Mouse (Mus musculus) stomach, embryonic 16.5 days (tissue): Measurements from ENCODE around the gene Got2. TPM values are rescaled to one million over a fixed set of nuclear protein-coding genes. Genes with fewer than 3 reads are reported as not detected.
A peak's percentile ranks its signal among the peaks of the same experiment; 100 is the strongest.

ENCODE experiments used
- ATAC-seq: fragments of 200-750 bp; cut with Nextera tagmentation; 2 replicates; pipeline ENCODE4 v1.8.0; 2017; ENCODE audit warnings: moderate number of reproducible peaks, moderate TSS enrichment; ENCODE audit not compliant: insufficient read depth, low FRiP score
- H3K27ac ChIP-seq: fragments of 300-500 bp; sonication (generic); 2 replicates; pipeline ENCODE4 v1.5.1; 2014; ENCODE audit warnings: low read length
- H3K27me3 ChIP-seq: fragments of 300-500 bp; sonication (generic); 2 replicates; pipeline ENCODE4 v1.6.1; 2014; ENCODE audit warnings: low read length, control low read depth, mixed read lengths; ENCODE audit not compliant: control insufficient read depth, insufficient read depth
- H3K36me3 ChIP-seq: fragments of 300-500 bp; sonication (generic); 2 replicates; pipeline ENCODE4 v1.6.1; 2014; ENCODE audit warnings: low read length; ENCODE audit not compliant: control insufficient read depth, insufficient read depth
- H3K4me1 ChIP-seq: fragments of 300-500 bp; sonication (generic); 2 replicates; pipeline ENCODE4 v1.6.1; 2014; ENCODE audit warnings: low read length, control low read depth, mixed read lengths; ENCODE audit not compliant: control insufficient read depth, insufficient read depth
- H3K4me2 ChIP-seq: fragments of 300-500 bp; sonication (generic); 2 replicates; pipeline ENCODE4 v1.6.1; 2014; ENCODE audit warnings: low read depth, low read length, mixed read lengths
- H3K4me3 ChIP-seq: fragments of 300-500 bp; sonication (generic); replicated peaks from 2 replicates; pipeline ENCODE4 v1.5.1; 2014; ENCODE audit warnings: mild to moderate bottlenecking, low read length
- H3K9ac ChIP-seq: fragments of 300-500 bp; sonication (generic); 2 replicates; pipeline ENCODE4 v1.6.1; 2014; ENCODE audit warnings: low read length
- H3K9me3 ChIP-seq: fragments of 300-500 bp; sonication (generic); replicated peaks from 2 replicates; pipeline ENCODE4 v1.6.1; 2016; ENCODE audit warnings: low read length, control low read depth; ENCODE audit not compliant: control insufficient read depth
- WGBS: fragments of 180-500 bp; shearing (Covaris S2); extraction: QIAGEN DNeasy Blood & Tissue Kit; methylation state at CpG from one replicate; pipeline ENCODE4 v1.1.7; 2014; 5-methylcytosine and 5-hydroxymethylcytosine counted together
- polyA plus RNA-seq: library from polyadenylated mRNA; unstranded; fragments of >200 nt; fragmentation: Nextera tagmentation; extraction: Ambion mirVana; gene quantifications from 2 replicates; pipeline ENCODE4 v1.2.1, GENCODE M21; 2015

Got2 gene
- polyA plus RNA-seq = 186 and 188 TPM in 2 replicates

DNA sequence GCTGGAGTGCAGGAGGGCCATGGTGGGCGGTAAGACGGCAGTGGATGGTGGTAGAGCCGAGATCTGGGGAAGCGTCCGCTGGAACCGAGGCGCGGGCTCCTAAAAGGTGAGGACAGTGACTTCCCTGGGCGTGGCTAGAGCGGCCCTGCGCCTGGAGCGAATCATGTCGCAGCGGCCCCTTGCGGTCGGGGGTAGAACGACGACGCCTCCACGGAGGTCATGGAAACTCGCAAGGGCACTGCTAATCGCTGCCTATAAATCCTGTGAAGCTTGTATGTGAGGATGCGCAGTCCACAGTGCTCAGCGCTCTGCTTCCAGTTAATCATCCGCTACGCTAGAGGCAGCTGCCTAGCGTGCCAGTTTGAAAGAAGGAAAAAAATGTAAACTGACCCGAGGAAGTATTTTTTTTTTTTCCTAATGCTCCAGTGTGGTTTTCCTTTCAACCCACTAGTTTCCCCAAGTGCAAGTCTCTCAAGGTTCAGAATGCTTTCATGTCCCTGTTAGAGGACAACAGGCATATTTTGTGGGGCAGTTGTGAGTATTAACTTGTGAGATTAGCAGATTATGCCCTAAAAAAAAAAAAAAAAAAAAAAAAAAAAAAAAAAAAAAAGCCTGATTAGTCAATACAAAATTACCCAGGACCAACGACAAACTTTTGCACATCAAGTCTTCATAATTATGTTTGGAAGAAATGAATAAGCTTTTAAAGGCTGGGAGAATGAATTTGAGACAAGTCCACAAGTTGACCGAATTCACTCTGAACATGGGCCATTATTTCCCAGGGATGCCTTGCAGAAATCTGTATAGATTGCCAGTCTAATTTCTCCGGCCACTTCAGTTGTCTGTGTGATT lies at the start of gene Got2:
Gene Got2, minus strand, starts transcription at position 263 of the 852 bp plus-strand sequence.
- peak within 1 kb of the TSS; percentile 66 for H3K4me2 ChIP-seq
- peak within 1 kb of the TSS; percentile 85 for H3K9ac ChIP-seq
- 8% methylated on average over 31 of the region's 31 CpGs for whole genome bisulfite sequencing
- H3K27ac ChIP-seq = peak within 1 kb of the TSS; percentile 76
- H3K9me3 ChIP-seq = no peaks in the 10 kb centered on the region
- ATAC-seq = peak; percentile 89
- H3K27me3 ChIP-seq = no peaks in the 10 kb centered on the region
- peak within 1 kb of the TSS; percentile 94 for H3K4me3 ChIP-seq
- H3K4me1 ChIP-seq = peaks cover 12% of the 10 kb centered on the region
- H3K36me3 ChIP-seq = no peaks in the 10 kb centered on the region

DNA sequence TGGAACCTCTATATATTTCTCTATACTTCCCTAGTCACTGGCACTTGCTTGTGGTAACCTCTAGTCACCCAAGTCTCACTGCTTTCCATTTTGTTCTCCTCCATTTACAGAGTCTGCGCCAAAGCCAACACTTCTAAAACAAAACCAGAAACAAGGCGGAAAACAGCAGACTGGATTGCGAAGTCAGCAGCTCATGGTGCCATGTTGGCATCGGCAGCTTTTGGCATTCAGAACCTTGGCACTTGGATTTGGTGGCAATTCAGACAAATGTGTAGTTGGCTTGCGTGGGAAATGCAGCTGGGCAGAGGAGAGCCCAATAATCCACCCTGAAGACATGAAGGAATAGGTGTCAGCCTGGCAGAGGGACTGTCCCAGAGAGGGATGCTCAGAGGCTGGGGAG lies 44.5 kb upstream of the Got2 start:
- WGBS = 90% methylated on average over 5 of the region's 5 CpGs

DNA sequence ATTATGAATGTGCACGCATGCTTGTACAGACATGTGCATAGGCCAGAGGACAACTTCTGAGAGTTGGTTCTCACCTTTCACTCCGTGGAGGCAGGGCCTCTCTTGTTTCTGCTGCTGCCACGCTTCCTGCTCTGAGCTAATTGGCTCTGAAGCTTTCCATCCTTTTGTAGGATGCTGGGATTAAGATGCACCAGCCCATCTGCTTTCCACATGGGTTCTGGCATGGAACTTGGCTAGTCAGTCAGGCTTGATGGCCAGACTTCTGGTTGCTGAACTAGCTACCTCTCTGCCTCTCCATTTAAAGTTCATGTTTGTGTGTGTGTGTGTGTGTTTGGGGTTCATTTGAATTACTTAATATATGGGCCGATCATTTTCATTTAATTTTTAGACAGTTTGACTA lies 41.5 kb upstream of the Got2 start:
- Histone ChIP-seq H3K4me3 (no peak overlapping the region), H3K27ac (no peak overlapping the region), H3K4me2 (no peak overlapping the region), H3K9ac (no peak overlapping the region), H3K36me3 (no peaks in the 10 kb centered on the region), H3K9me3 (no peaks in the 10 kb centered on the region), H3K4me1 (no peaks in the 10 kb centered on the region), H3K27me3 (no peaks in the 10 kb centered on the region)
- 63% methylated on average over 4 of the region's 4 CpGs for WGBS
- no peak for ATAC-seq

More for the DNA sequence above, 44.5 kb upstream of the Got2 start:
- no peaks in the 10 kb centered on the region for H3K4me1 ChIP-seq
- H3K4me2 ChIP-seq = no peak overlapping the region
- no peaks in the 10 kb centered on the region for H3K9me3 ChIP-seq
- no peak overlapping the region for H3K27ac ChIP-seq
- ATAC-seq = no peak
- H3K27me3 ChIP-seq = no peaks in the 10 kb centered on the region
- H3K36me3 ChIP-seq = no peaks in the 10 kb centered on the region
- no peak overlapping the region for H3K9ac ChIP-seq
- H3K4me3 ChIP-seq = no peak overlapping the region

DNA sequence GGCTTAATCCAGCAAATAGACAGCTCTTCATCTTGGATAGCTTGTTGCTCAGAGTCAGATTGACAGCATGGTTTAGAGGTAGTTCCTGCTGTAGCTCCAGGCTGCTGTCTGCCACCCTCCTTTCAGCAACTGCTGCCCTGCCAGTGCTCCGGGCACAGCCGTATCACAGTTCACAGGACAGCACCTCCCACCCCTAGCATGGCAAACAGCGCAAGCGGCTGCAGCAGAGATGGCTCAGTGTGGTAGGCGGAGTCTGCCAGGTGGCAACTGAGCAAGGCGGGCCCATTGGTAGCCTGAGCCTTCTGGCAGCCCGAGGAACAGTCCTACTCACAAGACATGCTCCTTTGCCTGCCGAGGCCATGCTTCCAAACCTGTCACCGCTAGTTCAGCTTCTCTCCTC lies 27.8 kb upstream of the Got2 start:
- Histone ChIP-seq H3K4me1 (peaks cover 2% of the 10 kb centered on the region; the same call in 1 of the 2 replicates), H3K36me3 (no peaks in the 10 kb centered on the region), H3K27me3 (no peaks in the 10 kb centered on the region), H3K27ac (no peak overlapping the region), H3K9me3 (no peaks in the 10 kb centered on the region), H3K4me2 (peak overlapping the region; percentile 51), H3K4me3 (peak overlapping the region; percentile 32), H3K9ac (peak overlapping the region; percentile 43; the same call in 1 of the 2 replicates)
- ATAC-seq = peak; percentile 78; the same call in 1 of the 2 replicates
- 4% methylated on average over 9 of the region's 9 CpGs for WGBS

DNA sequence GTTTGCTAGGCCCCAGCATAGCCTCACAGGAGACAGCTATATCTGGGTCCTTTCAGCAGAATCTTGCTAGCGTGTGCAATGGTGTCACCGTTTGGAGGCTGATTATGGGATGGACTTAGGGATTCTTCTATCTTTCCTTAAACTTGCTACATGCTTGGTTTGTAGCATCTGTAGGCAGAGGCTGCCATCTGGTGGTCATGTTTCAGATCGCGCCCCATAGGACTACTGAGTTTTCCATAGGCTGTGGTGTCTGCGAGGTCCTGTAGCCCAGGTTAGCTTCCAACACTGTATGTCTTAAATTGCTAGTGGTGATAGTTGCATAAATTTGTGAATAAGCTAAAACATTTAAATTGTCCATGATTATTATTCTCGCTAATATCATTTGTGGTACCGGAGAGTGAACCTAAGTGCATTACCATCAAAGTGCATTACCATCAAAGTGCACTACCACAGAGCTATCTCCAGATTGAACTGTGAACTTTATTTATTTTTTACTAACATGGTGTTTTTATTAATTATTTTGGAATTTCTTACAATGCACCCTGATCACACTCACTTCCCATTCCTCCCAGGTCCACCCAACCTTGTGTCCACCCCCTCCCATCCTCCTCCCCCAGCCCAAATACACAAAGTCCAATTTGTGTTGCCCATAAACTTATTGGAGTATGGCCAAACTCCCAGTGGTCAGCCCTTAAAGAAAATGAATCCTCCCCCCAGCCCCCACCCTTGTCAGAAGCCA lies 26.7 kb upstream of the Got2 start:
- Histone ChIP-seq H3K4me3 (no peak overlapping the region), H3K9me3 (no peaks in the 10 kb centered on the region), H3K36me3 (no peaks in the 10 kb centered on the region), H3K27me3 (no peaks in the 10 kb centered on the region), H3K4me1 (peaks cover 2% of the 10 kb centered on the region; the same call in 1 of the 2 replicates), H3K4me2 (no peak overlapping the region), H3K9ac (no peak overlapping the region), H3K27ac (no peak overlapping the region)
- ATAC-seq = peak; percentile 71; the same call in 1 of the 2 replicates
- 7% methylated on average over 7 of the region's 7 CpGs for WGBS

- no peaks in the 10 kb centered on the region for H3K9me3 ChIP-seq
- H3K9ac ChIP-seq = no peak overlapping the region
- no peak overlapping the region for H3K27ac ChIP-seq
- H3K36me3 ChIP-seq = no peaks in the 10 kb centered on the region
- WGBS = 46% methylated on average over 5 of the region's 5 CpGs
- no peak for ATAC-seq
- H3K4me2 ChIP-seq = no peak overlapping the region
- H3K27me3 ChIP-seq = no peaks in the 10 kb centered on the region
- H3K4me3 ChIP-seq = no peak overlapping the region
- H3K4me1 ChIP-seq = peaks cover under 1% of the 10 kb centered on the region; the same call in 1 of the 2 replicates
These were observed 22.9 kb upstream of the Got2 start for GRCm38 (mm10) chr8:95911240-95911639.

DNA sequence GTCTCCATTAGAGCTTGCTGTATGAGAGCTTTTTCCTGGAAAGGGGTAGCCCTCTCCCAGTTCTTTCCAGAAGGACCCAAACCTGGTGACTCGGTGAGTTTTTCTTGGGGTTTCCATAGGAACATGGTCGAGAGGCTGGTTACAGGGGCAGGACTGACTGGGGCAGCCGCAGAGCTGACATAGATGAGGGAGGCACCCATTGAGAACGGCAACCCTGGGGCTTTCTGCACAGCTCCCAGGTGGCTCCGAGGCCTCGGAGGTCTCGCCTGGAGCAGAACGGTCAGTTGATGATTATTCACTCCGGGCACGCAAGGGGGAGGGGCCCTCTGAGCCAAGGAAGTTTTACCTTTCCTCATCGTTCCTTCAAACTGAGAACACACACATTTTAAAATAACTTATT lies 19.5 kb upstream of the Got2 start:
- Histone ChIP-seq H3K9me3 (no peaks in the 10 kb centered on the region), H3K4me3 (no peak overlapping the region), H3K4me1 (no peaks in the 10 kb centered on the region), H3K36me3 (no peaks in the 10 kb centered on the region), H3K27me3 (no peaks in the 10 kb centered on the region), H3K9ac (no peak overlapping the region), H3K4me2 (no peak overlapping the region), H3K27ac (no peak overlapping the region)
- WGBS = 75% methylated on average over 11 of the region's 11 CpGs
- ATAC-seq = no peak

- Histone ChIP-seq H3K4me3 (no peak overlapping the region), H3K9me3 (no peaks in the 10 kb centered on the region), H3K4me2 (no peak overlapping the region), H3K9ac (no peak overlapping the region), H3K4me1 (peaks cover 3% of the 10 kb centered on the region; the same call in 1 of the 2 replicates), H3K27ac (no peak overlapping the region), H3K36me3 (no peaks in the 10 kb centered on the region), H3K27me3 (no peaks in the 10 kb centered on the region)
- ATAC-seq = no peak
- 88% methylated on average over 9 of the region's 9 CpGs for WGBS
These were observed 18.4 kb upstream of the Got2 start for GRCm38 (mm10) chr8:95906738-95907137.

GRCm38 (mm10) chr8:95901864-95902263 lies 13.5 kb upstream of the Got2 start:
- H3K9ac ChIP-seq = no peak overlapping the region
- peaks cover 4% of the 10 kb centered on the region; the same call in 1 of the 2 replicates for H3K4me1 ChIP-seq
- no peaks in the 10 kb centered on the region for H3K36me3 ChIP-seq
- no peak for ATAC-seq
- no peaks in the 10 kb centered on the region for H3K27me3 ChIP-seq
- H3K9me3 ChIP-seq = no peaks in the 10 kb centered on the region
- H3K4me3 ChIP-seq = no peak overlapping the region
- H3K4me2 ChIP-seq = no peak overlapping the region
- H3K27ac ChIP-seq = no peak overlapping the region
- 39% methylated on average over 7 of the region's 7 CpGs for WGBS
